Mouse (Mus musculus) layer of hippocampus, adult 2 months (tissue): ENCODE results near the gene Usp48. TPM values are rescaled to one million over a fixed set of nuclear protein-coding genes. Genes with fewer than 3 reads are reported as not detected.
"Not testable (repeated sequence)": the region's sequence is repeated elsewhere in the genome, so short reads cannot be mapped to it uniquely, and the experiment has no call there.

Experiments
- DNase-seq, 2 experiments: peaks; one replicate each; pipeline ENCODE4 v3.0.0; 2022; ENCODE audit warnings: low spot score in 2 of 2
- H3K27ac ChIP-seq: fragments of 200-600 bp; 2 replicates; pipeline ENCODE4 v1.8.1; 2022
- H3K4me3 ChIP-seq: fragments of 200-600 bp; 2 replicates; pipeline ENCODE4 v1.8.1; 2022; ENCODE audit warnings: mild to moderate bottlenecking
- CTCF ChIP-seq: fragments of 200-600 bp; conservative IDR thresholded peaks from 2 replicates; pipeline ENCODE4 v1.8.1; 2022; ENCODE audit warnings: antibody characterized with exemption, mild to moderate bottlenecking, moderate library complexity
- long read RNA-seq, 2 experiments: library from polyadenylated mRNA; stranded (forward); transcript quantifications; one replicate each; pipeline ENCODE4 v2.0.0; 2021; ENCODE audit warnings: borderline mapping rate in 2 of 2
- total RNA-seq, 2 experiments: library from RNA; stranded (reverse); gene quantifications; 2 replicates each; pipeline ENCODE4 v1.2.3; 2021

The Usp48 gene
- total RNA-seq: 100 to 1,000 TPM; 142 to 160 TPM
- long read RNA-seq, experiment 1, full-length matches to known transcripts: 4 of 71 reads
- long read RNA-seq, experiment 1, partial matches to known transcripts: 16 of 71 reads
- long read RNA-seq, experiment 1, other reads (novel, unspliced or antisense): 51 of 71 reads
- long read RNA-seq, experiment 2, full-length matches to known transcripts: 6 of 63 reads
- long read RNA-seq, experiment 2, partial matches to known transcripts: 8 of 63 reads
- long read RNA-seq, experiment 2, other reads (novel, unspliced or antisense): 49 of 63 reads

- Histone ChIP-seq H3K27ac (peak within 1 kb of the TSS; percentile 99), H3K4me3 (peak within 1 kb of the TSS; percentile 95)
- peak; percentile 99 for DNase-seq
- TF ChIP-seq CTCF: no peak
Measured at GRCm38 (mm10) chr4:137593601-137594495, at the start of gene Usp48. Gene Usp48 (plus strand): TSS chr4:137593755.

- H3K4me3 ChIP-seq: no peak overlapping the region
Measured at GRCm38 (mm10) chr4:137545568-137545967, 48.0 kb upstream of the Usp48 start.

GRCm38 (mm10) chr4:137546003-137546525, 47.5 kb upstream of the Usp48 start:
- Histone ChIP-seq H3K4me3 (no peak overlapping the region), H3K27ac (no peak overlapping the region)
- DNase-seq: peak in 1 of 2 experiments; percentile 29
- peak; percentile 77 for TF ChIP-seq CTCF

More at GRCm38 (mm10) chr4:137545568-137545967, 48.0 kb upstream of the Usp48 start:
- no peak for DNase-seq
- no peak overlapping the region for H3K27ac ChIP-seq
- TF ChIP-seq CTCF: no peak

GRCm38 (mm10) chr4:137553466-137553865, 40.1 kb upstream of the Usp48 start:
- no peak for TF ChIP-seq CTCF
- no peak overlapping the region for H3K27ac ChIP-seq
- no peak overlapping the region for H3K4me3 ChIP-seq

GRCm38 (mm10) chr4:137556673-137557210, 36.8 kb upstream of the Usp48 start:
- Histone ChIP-seq H3K27ac (no peak overlapping the region), H3K4me3 (no peak overlapping the region)
- no peak for DNase-seq
- TF ChIP-seq CTCF: no peak

More at GRCm38 (mm10) chr4:137553466-137553865, 40.1 kb upstream of the Usp48 start:
- no peak for DNase-seq

- Histone ChIP-seq H3K27ac (no peak overlapping the region), H3K4me3 (no peak overlapping the region)
- DNase-seq: no peak
- no peak for TF ChIP-seq CTCF
Measured at GRCm38 (mm10) chr4:137569873-137570272, 23.7 kb upstream of the Usp48 start.

GRCm38 (mm10) chr4:137574469-137574868, 19.1 kb upstream of the Usp48 start, which contains the start of gene Ldlrad2:
Gene Ldlrad2 (minus strand): TSS chr4:137574569.
- H3K4me3 ChIP-seq: no peak within 1 kb of the TSS
- DNase-seq: no peak
- H3K27ac ChIP-seq: no peak within 1 kb of the TSS
- no peak for TF ChIP-seq CTCF

GRCm38 (mm10) chr4:137577486-137577885, 16.1 kb upstream of the Usp48 start:
- no peak overlapping the region for H3K4me3 ChIP-seq
- DNase-seq: no peak
- no peak overlapping the region for H3K27ac ChIP-seq
- TF ChIP-seq CTCF: no peak

GRCm38 (mm10) chr4:137578181-137578845, 15.2 kb upstream of the Usp48 start:
- DNase-seq: peak in 1 of 2 experiments; percentile 51
- Histone ChIP-seq H3K4me3 (peak overlapping the region; percentile 35), H3K27ac (no peak overlapping the region)
- TF ChIP-seq CTCF: peak; percentile 88

GRCm38 (mm10) chr4:137579789-137580188, 13.8 kb upstream of the Usp48 start:
- TF ChIP-seq CTCF: no peak

GRCm38 (mm10) chr4:137580299-137580698, 13.3 kb upstream of the Usp48 start:
- no peak for DNase-seq
- Histone ChIP-seq H3K4me3 (no peak overlapping the region), H3K27ac (no peak overlapping the region)
- peak; percentile 20 for TF ChIP-seq CTCF

More at GRCm38 (mm10) chr4:137579789-137580188, 13.8 kb upstream of the Usp48 start:
- Histone ChIP-seq H3K4me3 (no peak overlapping the region), H3K27ac (no peak overlapping the region)
- no peak for DNase-seq

GRCm38 (mm10) chr4:137581815-137582214, 11.7 kb upstream of the Usp48 start:
- TF ChIP-seq CTCF: peak; percentile 51
- DNase-seq: no peak
- Histone ChIP-seq H3K27ac (no peak overlapping the region), H3K4me3 (no peak overlapping the region)

GRCm38 (mm10) chr4:137589095-137589494, 4.5 kb upstream of the Usp48 start:
- H3K27ac ChIP-seq, H3K4me3 ChIP-seq, DNase-seq: not testable (repeated sequence)
